Mouse (Mus musculus) neutrophil, adult 65 days (primary cell): ENCODE results near the gene Notch2. TPM values are rescaled to one million over a fixed set of nuclear protein-coding genes. Genes with fewer than 3 reads are reported as not detected.

Source experiments
- total RNA-seq: library from RNA; stranded (reverse); gene quantifications from 2 replicates; pipeline ENCODE4 v1.2.4, GENCODE M21; 2023

Notch2 gene
- 280 and 416 TPM in 2 replicates for total RNA-seq

GRCm38 (mm10) chr3:98013401-98014281 is at the start of gene Notch2:
Gene Notch2, plus strand, starts transcription at chr3:98013527.

GRCm38 (mm10) chr3:98160330-98160729 is 147.0 kb downstream of the Notch2 start, which contains the start of gene Adam30:
Gene Adam30, plus strand, starts transcription at chr3:98160630.

Other genes starting within 250 kb of the Notch2 start
- 4.7 and 6.4 TPM in 2 replicates for gene Pde4dip, start 124.8 kb upstream of the Notch2 start, total RNA-seq
- gene Sec22b, start 112.3 kb upstream of the Notch2 start, total RNA-seq, result 65.4 and 85.4 TPM in 2 replicates
- 5.6 and 9.8 TPM in 2 replicates for gene Adam30, start 147.1 kb downstream of the Notch2 start, total RNA-seq
- gene Reg4, start 208.6 kb downstream of the Notch2 start, total RNA-seq, result not detected in 2 replicates